Mouse (Mus musculus) testis, adult 2 months (tissue): Measurements from ENCODE around the gene Cmtm6.

ENCODE experiments used
- CTCF ChIP-seq: fragments of 200-500 bp; IDR thresholded peaks from 2 replicates; pipeline ENCODE4 v1.5.1; 2012; ENCODE audit warnings: low read depth, mild to moderate bottlenecking, inconsistent platforms, low read length, moderate library complexity; ENCODE audit not compliant: control insufficient read depth, insufficient read depth, insufficient replicate concordance
- POLR2A ChIP-seq: fragments of 200-500 bp; IDR thresholded peaks from 2 replicates; pipeline ENCODE4 v1.6.1; 2012; ENCODE audit warnings: low read depth, mild to moderate bottlenecking, inconsistent platforms, low read length, moderate library complexity; ENCODE audit not compliant: control insufficient read depth

GRCm38 (mm10) chr9:114778047-114778390, 47.1 kb downstream of the Cmtm6 start:
- TF ChIP-seq CTCF (no peak), POLR2A (no peak)
